Mouse (Mus musculus): ENCODE data around the gene Skint1.
"Not testable (repeated sequence)": the region's sequence is repeated elsewhere in the genome, so short reads cannot be mapped to it uniquely, and the experiment has no call there.

Gene Skint1

DNA sequence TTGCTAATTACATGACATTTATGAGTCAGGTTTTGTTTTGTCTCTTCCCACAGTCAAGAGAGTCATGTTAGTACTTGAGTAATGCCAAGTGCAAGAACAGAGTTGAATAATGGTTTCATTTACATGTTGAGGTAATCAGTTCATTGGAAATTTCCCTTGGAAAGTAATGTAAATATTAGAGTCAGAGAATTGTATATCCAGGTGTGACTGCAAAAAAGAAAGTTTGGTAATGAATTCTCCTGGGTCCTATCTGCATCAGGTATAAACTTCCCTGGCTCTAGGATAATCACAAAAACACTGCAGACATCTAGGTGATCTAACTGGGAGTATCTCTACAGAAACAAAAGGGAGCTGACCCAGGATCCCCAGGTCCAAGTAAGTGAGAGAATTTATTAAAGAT is at the start of gene Skint1:
Gene Skint1 (plus strand): TSS at position 301 of the 400 bp plus-strand sequence.
- in situ Hi-C loops (cut with MboI, MseI): no loop called here

DNA sequence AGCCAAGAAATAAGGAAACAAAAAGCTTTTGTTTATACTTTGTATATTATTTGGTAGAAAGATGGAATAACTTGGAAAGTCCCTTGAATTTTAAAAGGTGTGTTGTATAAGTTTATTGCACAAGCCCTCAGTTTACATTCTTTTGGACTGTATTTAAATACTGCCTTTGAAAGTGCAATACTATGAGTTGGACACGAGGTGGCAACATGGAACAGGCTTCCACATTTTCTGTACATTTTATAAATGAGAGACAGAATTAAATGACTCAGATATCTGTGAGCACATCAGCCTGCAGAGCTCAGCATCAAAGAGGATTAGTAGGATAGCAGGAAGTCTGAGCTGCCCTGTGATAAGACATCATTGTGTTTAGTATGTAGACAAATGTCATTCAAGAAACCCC is 44.8 kb upstream of the Skint1 start:
- in situ Hi-C loops (cut with MboI, MseI): no loop called here

DNA sequence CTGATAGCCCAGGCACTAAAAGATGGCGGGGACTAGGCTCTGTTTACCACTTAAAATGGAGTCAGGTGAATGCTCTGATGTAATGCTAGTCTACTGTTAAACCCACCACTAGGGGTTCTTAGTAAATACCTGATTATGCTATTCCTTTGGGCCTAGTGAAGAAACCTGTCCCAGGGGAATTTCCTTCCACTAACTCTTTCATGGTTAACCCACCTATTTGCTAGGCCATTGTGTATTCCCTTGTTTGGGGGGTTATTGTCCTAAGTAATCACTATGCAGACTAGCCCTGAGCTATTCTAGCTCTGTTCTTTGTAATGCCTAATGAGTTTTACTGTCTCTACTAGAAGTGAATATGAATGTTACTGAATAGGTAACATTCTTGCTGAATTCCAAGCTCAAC is 42.8 kb upstream of the Skint1 start:
- in situ Hi-C loops (cut with MboI, MseI): not testable (repeated sequence)

DNA sequence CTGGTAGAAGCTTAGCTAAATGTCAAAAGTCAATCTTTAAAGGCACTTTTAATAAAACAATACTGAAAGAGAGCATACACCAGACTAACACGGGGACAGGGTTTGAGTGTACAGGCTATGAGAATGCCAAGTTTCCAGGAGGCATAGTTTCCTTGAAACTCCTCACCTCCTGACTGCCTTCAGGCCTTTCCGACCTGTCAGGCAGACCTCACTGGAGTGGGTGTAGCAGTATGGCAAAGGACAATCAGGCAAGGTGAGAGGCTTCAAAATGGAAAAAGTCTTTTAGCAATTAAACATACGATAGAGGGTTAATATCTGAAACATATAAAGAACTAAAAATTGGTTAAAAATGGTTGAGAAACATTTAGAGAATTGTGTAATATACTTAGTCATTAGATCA is 42.4 kb upstream of the Skint1 start:
- in situ Hi-C loops (cut with MboI, MseI): no loop called here

DNA sequence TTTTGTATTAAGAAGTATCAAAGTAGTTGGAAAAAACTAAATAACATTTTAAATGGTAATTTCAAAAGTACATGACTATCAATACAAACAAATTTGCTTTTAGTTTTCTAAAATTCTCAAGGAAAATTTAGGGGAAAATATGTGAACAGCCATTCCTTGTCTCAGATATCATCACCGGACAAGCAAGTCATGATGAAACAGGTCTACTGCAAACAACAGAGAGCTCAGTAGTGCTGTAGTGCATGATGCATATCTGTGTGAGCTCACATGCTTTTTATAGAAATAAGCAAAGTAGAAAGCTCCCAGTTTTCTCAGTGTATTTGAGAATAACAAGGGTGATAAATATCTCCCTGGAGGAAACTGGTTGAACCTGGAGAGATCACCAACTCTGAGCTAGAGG is 33.4 kb upstream of the Skint1 start, which contains the start of gene Skint7:
Gene Skint7 (plus strand): TSS at position 301 of the 400 bp plus-strand sequence.
- in situ Hi-C loops (cut with MboI, MseI): no loop called here

DNA sequence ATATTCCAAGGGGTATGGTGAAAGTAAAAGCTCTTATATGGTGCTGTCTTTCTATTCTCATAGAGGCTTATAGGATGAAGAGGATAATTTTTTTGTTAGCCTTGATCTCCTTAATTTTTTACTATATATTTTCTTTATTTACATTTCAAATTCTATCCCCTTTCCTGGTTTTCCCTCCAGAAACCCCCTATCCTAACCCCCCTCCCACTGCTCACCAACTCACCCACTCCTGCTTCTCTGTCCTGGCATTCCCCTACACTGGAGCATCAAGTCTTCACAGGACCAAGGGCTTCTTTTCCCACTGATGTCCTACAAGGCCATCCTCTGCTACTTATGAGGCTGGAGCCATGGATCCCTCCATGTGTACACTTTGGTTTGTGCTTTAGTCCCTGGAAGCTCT is 65.6 kb downstream of the Skint1 start, which contains the start of gene Skint4:
Gene Skint4 (plus strand): TSS at position 301 of the 400 bp plus-strand sequence.
- in situ Hi-C loops (cut with MboI, MseI): no loop called here
